In the genomic region with DNA sequence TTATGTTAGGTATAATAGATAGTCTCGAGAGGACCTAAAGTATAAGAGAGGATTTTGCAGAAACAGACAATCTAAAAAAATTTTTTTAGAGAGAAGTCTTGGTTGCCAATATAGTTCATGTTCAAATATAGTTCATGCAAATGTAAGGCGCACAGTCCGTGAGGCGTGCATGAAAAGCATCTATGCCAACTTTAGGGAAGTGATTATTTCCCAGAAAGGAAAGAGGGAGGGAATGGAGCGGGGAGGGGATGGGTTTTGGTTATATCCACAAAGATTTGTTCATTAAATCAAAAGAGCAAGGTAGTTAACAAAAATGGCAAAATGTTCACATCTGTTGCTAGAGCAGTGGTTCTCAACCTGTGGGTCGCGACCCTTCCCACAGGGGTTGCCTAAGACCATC, we compare ENCODE assay signal across 26 mouse cellular contexts.
"Had no signal": no experiment of that assay in that cellular context is flagged by ENCODE, and none has a peak within 500 bp of the region (broad histone marks: within the 10 kb centered on the region; RNA-seq: fewer than 3 reads in every experiment).

No protein-coding gene starts in this region.

- DNase-seq: gastrocnemius, postnatal 14 days; gastrocnemius, postnatal 36 days; heart, adult 11 months; heart, adult 2 months; heart, postnatal 10 days; heart, postnatal 4 days; kidney, adult 18-20 months; kidney, adult 8-10 months; kidney, postnatal 10 days; kidney, postnatal 25 days; kidney, postnatal 4 days; liver; liver, embryonic 13.5 days had no signal

- H3K9ac ChIP-seq: heart, embryonic 12.5 days; hindbrain, embryonic 12.5 days; hindbrain, embryonic 14.5 days; intestine, embryonic 15.5 days; limb, embryonic 12.5 days; liver, embryonic 13.5 days; liver, embryonic 15.5 days had no signal

- H3K4me1 ChIP-seq: heart, embryonic 10.5 days; hindbrain, embryonic 10.5 days; hindbrain, embryonic 12.5 days; intestine, embryonic 15.5 days; limb, embryonic 10.5 days; limb, embryonic 12.5 days; liver, embryonic 13.5 days; liver, embryonic 15.5 days had no signal

- H3K36me3 ChIP-seq: heart, embryonic 10.5 days; heart, embryonic 12.5 days; hindbrain, embryonic 10.5 days; hindbrain, embryonic 12.5 days; intestine, embryonic 15.5 days; limb, embryonic 10.5 days; limb, embryonic 12.5 days; liver, embryonic 13.5 days; liver, embryonic 15.5 days had no signal

- H3K9me3 ChIP-seq: heart, embryonic 10.5 days; heart, embryonic 12.5 days; hindbrain, embryonic 10.5 days; hindbrain, embryonic 12.5 days; intestine, embryonic 15.5 days; limb, embryonic 10.5 days; limb, embryonic 12.5 days; liver, embryonic 13.5 days; liver, embryonic 15.5 days had no signal

- H3K4me3 ChIP-seq: heart, adult 2 months; heart, embryonic 10.5 days; heart, embryonic 12.5 days; hindbrain, embryonic 10.5 days; hindbrain, embryonic 12.5 days; intestine, embryonic 15.5 days; layer of hippocampus, adult 2 months; limb, embryonic 10.5 days; limb, embryonic 12.5 days; liver, embryonic 13.5 days; liver, embryonic 15.5 days had no signal

- ATAC-seq: hindbrain, embryonic 16.5 days; inflammation-experienced regulatory T-cells, adult 6 months; intestine, embryonic 15.5 days; intestine, postnatal 0 days had no signal

- H3K27ac ChIP-seq: heart, adult 2 months; heart, embryonic 10.5 days; hindbrain, embryonic 10.5 days; hindbrain, embryonic 12.5 days; hindbrain, embryonic 14.5 days; intestine, embryonic 15.5 days; layer of hippocampus, adult 2 months; limb, embryonic 10.5 days; limb, embryonic 12.5 days; liver, embryonic 13.5 days; liver, embryonic 15.5 days had no signal
